Mouse (Mus musculus) forelimb bud, embryonic 11.5 days (tissue): ENCODE measurements around the gene Scnn1b.
A peak's percentile ranks its signal among the peaks of the same experiment; 100 is the strongest.

Source experiments
- DNase-seq: peaks from one replicate; pipeline ENCODE4 v3.0.0-alpha.2; 2012; ENCODE audit warnings: low read depth, low spot score

The Scnn1b gene

DNA sequence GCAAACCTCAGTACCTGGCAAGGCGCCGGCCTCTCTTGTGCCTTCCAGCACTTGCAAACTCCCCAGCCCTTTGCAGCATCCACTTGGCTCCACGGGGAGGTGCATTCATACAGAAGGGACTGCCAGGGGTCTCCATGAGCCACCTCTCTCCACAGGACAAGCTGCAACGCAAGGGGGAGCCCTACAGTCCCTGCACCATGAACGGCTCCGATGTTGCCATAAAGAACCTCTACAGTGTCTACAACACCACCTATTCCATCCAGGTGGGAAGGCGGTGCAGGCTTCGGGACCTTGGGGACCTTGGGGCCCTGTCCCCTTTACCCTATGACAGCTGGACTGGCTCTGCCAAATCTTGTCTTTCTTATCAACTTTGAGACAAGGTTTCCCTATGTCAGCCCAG lies 47.4 kb downstream of the Scnn1b start:
- no peak for DNase-seq

DNA sequence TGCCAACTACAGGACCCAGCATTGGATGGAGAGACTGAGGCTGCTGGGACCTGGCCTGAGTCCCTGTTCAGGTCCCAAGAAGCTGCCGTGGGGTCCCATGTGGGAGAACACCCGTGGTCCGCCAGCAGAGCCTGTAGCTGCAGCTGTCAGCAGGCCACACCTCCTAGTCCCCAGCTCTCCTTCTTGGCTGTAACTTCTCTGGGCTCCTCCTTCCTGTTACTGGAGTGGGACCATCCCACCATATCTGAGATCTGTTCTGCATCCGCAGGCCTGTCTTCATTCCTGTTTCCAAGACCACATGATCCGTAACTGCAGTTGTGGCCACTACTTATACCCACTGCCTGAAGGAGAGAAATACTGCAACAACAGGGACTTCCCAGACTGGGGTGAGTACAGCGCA lies 49.1 kb downstream of the Scnn1b start:
- DNase-seq = no peak

DNA sequence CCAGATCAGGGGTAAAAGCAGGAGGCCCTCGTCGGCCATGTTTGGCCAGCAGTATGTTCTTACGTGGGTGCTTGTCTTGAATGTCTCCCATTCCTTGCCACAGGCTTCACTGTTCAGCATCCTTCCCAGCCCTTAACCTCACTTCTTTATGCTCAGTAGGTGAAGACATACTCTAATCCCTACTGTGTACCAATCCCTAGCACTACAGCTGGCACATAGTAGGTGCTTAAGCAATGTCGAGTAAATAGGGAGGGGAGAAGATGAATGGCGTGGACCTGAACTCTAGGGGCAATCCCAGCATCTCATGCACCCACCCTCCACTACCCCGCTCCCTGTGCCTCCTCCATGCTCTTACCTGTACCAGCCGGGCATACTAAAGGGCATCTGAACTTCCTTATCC lies 59.5 kb downstream of the Scnn1b start:
- no peak for DNase-seq

DNA sequence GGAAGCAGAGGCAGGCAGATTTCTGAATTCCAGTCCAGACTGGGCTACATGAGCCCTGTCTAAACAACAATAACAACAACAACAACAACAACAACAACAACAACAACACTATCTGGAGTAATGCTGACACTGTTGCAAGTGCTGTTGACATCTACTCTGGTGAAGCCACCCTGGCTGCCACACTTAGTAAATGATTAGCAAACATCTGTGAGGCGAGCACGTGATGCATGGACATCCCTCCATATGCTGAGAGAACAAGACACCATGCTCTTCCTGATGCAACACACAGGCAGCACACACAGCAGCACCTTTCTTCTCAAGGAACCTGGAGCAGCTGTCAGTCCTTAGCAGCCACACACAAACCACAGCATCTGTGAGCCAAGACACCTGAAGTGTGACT lies 63.0 kb downstream of the Scnn1b start:
- no peak for DNase-seq

DNA sequence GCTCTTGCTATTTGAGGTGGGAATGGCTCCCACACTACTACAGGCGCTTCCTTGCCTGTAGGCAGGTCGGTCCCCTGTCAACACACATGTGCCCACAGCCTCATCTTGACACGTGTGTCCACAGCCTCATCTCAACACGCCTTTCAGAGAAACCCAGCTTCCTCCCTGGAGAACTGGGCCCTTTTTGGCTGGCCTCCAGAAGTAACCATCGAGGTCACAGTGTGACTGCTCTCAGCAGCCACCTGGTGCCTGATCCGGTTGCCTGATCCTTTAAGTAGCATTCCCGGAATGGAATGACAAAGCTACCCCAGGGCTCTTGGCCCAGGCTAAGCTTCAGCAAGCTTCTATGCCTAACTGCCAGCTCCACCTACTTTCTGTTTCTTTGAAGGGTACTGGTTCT lies 66.4 kb downstream of the Scnn1b start:
- DNase-seq = no peak

DNA sequence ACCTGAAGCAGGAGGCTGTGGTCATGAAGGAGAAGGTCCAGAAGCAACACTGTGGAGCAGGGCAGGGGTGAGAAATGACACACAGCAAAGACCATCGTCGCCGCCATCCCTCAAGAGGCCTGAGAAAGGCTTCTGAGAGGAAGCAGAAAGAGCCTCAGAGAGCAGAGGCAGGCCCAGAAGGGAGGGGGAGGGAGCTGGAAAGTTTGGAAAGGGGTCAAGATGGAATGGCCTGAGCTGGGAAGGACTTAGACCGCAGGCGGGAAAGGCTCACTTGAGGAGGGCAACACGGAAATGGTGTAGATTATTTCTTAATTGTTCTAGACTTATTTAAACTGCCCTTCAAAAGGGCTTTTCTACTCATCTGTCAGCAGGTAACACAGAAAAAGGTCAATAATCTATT lies 68.8 kb downstream of the Scnn1b start:
- DNase-seq = no peak

DNA sequence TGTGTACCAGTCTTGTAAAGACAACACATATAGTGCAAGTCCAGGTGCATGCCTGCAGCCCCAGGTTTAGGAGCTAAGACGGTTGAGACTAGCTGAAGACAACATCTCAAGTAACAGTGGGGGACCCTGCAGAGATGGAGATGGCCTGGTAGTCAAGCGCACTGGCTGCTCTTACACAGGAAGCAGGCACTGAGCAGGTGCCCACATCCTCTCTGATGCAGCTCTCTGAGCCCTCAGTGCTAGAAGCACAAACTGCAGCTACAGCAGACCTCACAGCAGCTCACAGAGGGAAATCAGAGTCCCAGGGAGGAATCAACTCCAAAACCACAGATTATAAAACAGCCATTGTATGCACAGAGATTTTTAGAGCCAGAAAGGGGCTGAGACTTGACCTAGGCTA lies 69.5 kb downstream of the Scnn1b start:
- no peak for DNase-seq

DNA sequence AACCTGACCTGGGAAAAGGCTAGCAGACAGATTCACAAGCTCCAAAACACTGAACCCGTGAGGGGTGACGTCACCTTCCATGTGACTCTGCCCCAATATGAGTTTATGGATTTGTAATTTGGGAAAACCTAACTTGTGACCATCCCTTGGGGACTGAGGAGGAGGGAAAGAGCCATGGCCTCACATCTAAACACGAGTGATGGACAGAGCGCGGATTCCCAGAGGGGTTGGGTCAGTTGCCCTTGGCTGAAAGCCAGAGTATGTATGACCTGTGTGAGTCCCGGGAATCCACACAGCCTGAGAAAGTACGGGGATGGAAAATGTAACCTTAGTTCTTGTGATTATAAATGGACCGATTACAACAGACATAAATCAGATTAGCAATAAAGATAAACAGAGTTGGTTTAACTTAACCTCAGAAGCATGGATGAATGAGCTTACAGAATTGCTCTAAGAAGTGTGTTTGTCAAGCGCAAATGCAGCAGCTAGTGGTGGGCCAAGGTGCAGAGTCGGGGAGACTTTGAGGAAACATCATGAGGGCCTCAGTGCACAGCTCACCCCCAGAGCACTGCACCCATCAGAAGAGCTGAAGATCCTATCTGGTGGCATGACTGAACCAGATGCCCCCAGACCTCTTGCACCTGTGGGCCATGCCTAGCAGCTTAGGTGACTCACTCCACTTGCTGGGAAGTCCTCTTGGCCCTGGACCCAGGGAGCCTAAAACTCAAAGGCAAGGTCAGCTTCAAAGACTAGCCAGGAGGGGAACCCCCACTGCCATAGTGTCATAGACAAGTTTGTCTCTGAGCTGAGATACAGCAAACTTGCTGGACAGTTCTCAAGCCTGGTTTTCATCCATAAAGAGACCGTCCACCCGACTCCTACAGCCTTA lies 71.3 kb downstream of the Scnn1b start:
- no peak for DNase-seq

DNA sequence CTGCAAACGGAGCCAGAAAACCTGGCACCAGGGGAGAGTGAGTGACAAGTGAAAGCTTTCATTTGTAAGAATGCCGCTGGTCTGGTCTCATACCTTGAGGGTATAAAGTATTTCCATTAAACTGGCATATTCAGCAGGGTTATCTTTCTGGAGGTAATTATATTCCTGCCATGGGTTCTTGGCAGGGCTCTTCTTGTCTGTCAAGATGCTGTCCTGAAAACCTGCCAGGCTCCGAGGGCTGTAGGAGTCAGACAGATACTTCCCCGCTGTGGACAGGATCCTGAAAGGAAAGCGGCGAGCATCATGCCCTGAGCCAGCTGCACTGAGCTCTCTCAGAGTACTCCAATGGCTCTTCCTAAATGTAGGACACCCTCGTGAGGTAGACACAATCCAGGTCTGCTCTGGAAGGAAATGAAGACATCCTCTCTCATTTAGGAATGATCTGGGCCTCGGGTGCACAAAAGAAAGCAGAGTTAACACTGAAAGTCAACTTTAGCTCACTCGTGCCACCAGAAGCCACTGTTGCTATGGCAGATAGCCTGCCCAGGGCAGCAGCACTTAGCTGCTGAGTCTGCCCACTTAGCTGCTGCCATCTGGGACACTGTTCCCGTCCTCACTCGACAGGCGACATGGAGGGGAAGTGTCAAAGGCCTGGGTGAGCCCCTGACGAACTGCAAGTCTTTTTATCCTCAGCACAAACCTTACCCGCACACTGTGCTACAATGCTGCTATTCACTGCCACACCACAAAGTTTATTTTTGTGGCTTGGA lies 72.2 kb downstream of the Scnn1b start:
- no peak for DNase-seq

DNA sequence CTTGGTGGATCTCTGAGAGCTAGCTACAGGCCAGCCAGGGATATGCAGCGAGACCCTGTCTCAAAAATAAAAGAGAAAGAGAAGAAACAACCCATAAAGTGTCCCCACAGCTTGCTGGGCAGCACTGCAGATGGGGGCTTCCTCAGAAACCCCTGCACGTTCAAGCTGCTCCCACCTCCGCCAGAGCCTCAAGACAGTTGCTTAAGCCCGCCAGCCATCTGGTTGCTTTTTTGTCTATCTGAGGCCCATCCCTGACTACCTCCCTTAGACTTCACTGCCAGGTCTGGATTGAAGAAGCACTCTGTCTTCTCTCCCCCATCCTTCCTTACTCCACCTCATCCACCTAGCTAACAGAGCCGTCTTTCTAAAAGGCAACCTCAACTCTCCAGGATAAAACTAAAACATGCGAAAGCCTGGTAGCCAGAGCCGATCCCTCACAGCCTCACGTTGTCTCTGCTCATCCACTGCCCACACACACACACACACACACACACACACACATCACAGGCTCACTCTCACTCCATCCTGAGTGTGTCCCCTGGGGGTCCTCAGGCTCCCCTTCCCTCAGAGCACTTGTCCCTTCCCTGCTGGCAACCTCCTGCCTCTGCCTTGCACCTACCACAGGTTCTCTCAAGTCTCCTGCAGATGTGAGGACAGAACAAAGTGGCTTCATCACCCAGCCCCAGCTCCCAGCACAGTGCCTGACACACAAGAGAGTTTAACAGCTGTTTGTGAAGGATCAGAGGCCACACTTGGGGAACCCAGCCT lies 73.5 kb downstream of the Scnn1b start:
- no peak for DNase-seq

DNA sequence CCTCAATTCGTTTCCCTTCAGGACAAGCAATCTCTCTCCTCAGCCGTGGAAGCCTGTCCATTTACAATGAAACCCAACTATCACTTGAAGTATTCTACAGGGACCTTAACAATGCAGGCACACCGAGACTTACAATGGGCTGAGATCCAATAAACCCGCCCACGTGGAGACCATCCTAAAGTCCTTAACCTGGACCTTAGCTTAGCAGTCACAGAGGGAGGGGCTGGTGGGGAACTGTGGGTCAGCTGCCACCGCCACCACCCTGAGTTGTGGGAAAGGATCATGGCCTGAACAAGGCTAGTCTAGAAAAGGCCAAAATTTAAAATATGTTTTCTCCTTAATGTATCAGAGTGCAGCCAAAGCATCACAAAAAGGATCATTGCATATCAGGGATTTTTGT lies 74.4 kb downstream of the Scnn1b start:
- DNase-seq = no peak

DNA sequence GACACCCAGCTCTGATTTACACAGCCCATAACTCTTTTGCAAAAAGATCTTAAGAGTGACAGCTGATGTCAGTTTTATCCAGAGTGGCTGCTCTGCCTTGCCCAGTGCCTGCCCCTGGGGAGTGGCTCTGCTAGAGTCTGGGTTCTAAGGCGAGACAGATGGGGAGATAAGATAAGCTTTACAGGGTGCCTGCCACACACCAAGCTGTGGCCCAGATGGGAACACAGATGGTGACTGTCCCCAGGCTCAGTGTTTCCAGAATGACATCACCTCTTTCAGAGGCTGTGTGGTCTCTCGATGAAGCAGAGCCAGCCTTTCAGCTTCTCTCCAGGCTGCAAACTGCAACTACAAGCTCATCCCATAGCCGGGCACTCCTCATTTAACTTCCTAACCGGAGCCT lies 74.9 kb downstream of the Scnn1b start:
- no peak for DNase-seq

DNA sequence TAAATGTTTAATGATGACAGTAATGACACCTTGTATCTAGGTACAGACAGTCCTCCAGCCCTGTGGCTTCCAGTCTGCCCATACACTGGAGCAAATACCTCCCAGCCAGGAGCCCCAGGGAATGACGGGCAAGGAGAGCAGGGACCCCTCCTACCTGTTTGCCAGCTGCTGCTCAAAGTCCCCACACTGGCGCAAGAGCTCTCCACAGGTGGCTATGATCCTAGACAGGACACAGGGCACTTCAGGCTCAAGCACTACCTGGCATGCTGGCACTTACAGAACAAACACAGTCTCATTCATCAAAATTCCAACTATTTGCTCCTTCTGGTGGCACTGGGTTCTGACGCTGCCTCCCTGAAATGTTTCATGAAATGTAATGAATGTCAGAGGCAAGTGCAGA lies 76.2 kb downstream of the Scnn1b start:
- no peak for DNase-seq

DNA sequence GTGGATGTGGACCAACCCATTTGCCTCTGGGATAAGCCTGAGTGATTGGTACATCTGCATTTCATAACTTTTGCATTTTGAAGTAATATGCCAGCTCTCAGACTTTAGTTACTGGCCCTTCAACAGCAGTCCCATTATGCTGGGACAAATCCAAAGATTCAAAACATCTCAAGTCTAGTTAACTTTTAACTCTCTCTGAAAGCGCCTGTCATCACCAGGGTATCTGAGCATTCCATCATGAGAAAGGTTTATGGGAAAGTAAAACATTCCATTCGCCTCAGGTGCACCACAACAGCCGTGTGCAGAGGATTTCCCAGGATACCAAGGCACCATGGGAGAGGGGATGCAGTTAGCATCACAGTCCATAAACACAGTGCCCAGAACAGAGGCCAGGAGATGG lies 76.8 kb downstream of the Scnn1b start:
- DNase-seq = no peak

DNA sequence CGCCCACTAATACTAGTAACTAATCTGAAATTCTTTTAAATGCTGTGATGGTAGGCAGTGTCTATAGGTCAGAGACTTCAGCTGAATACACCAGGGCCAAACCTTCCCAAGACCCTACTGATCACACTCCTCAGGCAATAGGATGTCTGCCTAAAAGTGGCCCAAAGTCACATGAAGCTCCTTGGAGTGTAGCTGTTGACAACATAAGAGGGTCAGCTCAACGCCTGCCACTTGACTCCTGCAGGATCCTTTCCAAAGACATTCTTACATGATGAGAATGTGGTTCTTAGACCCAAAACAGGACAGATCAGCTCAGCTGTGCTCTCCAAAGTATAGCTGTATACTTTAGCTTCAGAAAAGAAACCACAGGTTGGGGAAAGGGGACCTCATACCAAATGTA lies 77.5 kb downstream of the Scnn1b start:
- no peak for DNase-seq

DNA sequence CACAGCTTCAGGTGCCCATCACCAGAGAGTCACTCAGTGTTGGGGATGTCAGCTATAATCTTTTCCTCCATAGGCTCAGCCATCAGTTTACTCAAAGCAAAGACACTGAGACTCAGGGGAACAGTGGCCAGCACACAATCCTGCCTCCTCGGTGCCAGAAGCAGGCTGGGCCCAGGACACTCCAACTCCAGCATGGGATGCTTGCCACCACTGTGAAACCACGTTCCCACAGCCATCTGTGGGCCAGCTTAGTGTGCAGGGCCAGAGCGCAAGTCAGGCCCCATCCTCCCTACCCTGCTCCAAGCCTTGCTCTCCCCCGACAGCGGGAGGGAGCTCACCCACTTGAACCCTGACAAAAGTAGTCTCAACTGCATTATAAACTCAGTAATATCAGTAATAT lies 81.4 kb downstream of the Scnn1b start:
- no peak for DNase-seq

DNA sequence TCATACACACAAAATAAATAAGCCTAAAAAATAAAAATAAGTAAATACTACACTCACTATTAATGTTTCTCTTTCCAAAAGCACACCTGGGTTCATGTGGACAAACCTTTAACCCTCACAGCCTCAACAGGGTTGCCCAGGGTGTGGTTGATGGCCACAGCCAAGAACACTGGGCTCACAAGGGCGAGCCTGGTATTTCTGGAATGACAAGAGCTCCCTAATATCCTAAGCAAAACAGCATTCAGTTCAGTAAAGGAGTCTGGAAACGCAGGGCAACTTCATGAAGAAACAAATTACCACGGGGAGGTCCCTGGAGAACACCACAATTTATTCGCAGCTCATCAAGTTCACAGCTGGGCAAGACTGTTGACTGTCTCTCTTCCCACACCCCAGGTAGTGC lies 82.7 kb downstream of the Scnn1b start:
- DNase-seq = no peak

DNA sequence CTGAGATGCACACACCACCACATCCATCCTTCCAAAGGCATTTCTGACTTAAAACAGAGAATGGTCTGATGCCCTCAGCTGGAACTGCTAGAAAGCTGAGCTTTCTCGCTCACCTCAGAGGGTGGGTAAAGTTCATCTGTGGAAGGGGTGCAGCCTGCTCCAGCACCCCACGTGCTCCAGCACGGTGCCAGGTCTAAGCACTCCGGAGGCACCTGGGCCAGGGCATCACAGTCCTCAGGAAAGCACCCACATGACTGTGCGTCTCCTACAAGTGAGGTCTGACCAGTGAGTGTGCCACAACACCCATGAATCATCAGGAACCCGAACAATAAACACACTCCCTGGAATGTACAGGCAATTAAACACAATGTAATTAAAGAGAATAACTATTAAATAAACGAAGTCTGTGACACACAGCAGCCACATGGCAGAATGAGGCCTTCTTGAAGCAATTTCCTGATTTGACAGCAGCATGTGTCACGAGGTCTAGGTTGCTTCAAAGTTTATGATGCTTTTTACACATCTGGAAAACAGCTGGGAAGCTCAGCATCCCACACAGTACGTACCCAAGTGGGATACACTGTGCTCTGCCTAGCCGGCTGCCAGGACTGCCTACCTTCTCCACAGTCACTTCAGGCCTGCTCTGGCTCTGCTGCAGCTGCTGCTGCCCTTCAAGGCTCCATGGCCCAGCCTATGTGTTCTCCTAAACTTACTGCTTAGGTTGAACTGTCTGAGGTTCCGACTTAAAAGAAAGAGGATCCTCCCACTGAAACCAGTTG lies 90.2 kb downstream of the Scnn1b start:
- DNase-seq = peak; percentile 67

DNA sequence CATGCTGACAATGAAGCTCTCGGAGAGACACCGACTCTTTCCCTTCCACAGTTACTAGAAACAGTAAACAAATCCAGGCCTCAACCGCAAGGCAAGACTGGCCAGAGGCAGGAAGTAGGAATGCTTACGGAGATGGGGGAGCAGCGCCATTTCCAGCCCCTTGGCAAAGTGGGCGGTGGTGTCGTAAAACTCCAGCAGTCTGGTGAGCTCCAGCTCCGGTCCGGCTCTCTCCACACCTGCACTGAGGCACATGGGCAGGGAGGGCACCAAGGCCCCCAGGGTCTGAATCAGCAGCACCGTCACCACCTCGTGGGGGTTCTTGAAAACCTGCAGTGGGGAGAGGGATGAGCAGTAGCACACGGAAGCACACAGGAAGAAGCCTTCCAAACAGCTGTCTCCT lies 91.0 kb downstream of the Scnn1b start:
- peak; percentile 30 for DNase-seq

DNA sequence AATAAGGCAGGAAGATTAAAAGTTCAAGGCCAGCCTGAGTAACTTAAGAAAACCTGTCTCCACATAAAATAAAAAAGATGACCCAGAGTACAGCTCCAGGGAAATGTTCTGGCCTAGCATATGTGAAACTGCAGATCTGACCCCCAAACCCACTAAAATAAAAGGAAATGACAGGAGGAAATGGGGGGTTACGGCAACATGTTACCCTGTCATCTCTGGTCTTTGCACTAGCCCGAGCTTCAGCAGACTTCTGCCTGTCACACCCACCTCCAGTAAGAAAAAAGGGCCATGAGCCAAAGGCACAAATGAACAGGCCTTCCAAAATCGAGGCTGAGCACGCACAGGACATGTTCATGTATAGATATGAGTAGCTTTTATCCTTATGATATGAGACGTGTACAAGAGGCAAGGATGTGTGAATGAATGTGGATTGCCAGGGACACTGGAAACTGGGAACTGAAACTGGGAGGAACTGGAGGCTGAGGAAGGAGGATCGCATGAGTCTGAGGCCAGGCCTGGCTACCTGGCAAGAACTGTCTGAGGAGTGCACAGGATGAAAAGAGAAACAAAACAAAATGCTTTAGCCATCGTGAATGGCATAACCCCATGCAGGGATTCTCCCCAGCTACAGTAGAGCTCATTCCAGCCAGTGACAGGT lies 97.2 kb downstream of the Scnn1b start:
- no peak for DNase-seq

DNA sequence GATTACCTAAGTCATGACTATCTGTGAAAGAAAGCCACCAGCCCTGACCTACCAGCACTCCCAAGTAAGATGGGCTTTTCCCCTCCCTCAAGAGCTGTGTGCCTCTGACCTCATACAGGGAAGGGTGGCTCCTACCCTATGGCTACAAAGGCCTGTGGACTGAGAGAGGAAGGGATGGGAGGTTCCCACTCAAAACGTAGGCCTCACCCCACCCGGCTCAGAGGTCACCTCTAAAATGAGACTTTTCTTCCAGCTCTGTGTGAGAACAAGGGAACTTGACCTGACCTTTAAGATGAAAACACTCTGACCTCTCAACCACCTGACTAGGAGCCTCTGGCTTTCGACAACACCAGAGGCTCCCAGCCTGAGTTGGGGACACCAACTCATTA lies 97.7 kb downstream of the Scnn1b start:
- DNase-seq = no peak
